Mouse (Mus musculus): ENCODE data around the gene Nudt2.
"Not testable (repeated sequence)": the region's sequence is repeated elsewhere in the genome, so short reads cannot be mapped to it uniquely, and the experiment has no call there.

The Nudt2 gene

GRCm38 (mm10) chr4:41464345-41465286 lies at the start of gene Nudt2, which contains the start of gene Kif24:
TSS of gene Nudt2 (plus strand) at chr4:41465151.
TSS of gene Kif24 (minus strand) at chr4:41464887.
- DNase-seq (ENCODE audit: low spot score), result peak; percentile 99

GRCm38 (mm10) chr4:41416966-41417365 lies 48.0 kb upstream of the Nudt2 start:
- no peak for DNase-seq (ENCODE audit: low spot score)

- DNase-seq (ENCODE audit: low spot score), result no peak
These were observed 26.0 kb upstream of the Nudt2 start for GRCm38 (mm10) chr4:41438931-41439330.

GRCm38 (mm10) chr4:41442790-41443302 lies 22.1 kb upstream of the Nudt2 start:
- no peak for DNase-seq (ENCODE audit: low spot score)

GRCm38 (mm10) chr4:41447595-41447994 lies 17.4 kb upstream of the Nudt2 start:
- no peak for DNase-seq (ENCODE audit: low spot score)

GRCm38 (mm10) chr4:41460690-41461089 lies 4.3 kb upstream of the Nudt2 start:
- no peak for DNase-seq (ENCODE audit: low spot score)

- DNase-seq (ENCODE audit: low spot score), result not testable (repeated sequence)
These were observed 1.8 kb upstream of the Nudt2 start for GRCm38 (mm10) chr4:41463051-41463738.

- no peak for DNase-seq (ENCODE audit: low spot score)
These were observed 325 bp downstream of the Nudt2 start for GRCm38 (mm10) chr4:41465287-41465665.

- DNase-seq (ENCODE audit: low spot score), result peak; percentile 65
These were observed 3.6 kb downstream of the Nudt2 start for GRCm38 (mm10) chr4:41468396-41469080.

GRCm38 (mm10) chr4:41469199-41469598 lies 4.2 kb downstream of the Nudt2 start:
- no peak for DNase-seq (ENCODE audit: low spot score)

DNA sequence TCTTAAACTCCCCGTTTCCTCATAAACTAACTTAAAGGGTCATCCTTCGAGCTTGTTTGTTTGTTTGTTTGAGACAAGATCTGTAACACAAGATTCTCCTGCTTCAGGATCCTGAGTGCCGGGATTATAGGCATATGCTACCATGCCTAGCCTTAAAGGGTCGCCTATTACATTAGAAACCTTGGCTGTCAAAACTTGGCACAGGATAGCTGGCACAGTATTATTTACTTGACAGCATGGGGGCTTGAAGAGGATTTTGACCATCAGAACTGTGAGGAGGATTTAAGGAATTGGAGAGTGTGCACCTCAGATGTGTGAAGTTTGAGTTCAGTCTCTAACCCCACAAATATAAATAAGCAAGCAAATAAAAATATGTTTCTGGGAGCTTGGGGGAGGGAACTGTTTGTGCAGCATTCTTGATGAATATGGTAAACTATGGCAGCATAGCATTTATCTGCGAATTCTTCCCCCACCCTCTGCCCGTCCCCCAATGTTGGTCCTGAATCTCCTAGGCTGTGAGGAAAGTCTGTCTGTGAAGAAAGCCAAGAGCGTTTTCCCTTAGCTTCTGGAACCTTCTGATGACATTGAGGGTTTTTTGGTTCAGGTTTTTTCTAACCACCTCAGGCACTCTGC lies 5.2 kb downstream of the Nudt2 start:
- DNase-seq (ENCODE audit: low spot score), result no peak

DNA sequence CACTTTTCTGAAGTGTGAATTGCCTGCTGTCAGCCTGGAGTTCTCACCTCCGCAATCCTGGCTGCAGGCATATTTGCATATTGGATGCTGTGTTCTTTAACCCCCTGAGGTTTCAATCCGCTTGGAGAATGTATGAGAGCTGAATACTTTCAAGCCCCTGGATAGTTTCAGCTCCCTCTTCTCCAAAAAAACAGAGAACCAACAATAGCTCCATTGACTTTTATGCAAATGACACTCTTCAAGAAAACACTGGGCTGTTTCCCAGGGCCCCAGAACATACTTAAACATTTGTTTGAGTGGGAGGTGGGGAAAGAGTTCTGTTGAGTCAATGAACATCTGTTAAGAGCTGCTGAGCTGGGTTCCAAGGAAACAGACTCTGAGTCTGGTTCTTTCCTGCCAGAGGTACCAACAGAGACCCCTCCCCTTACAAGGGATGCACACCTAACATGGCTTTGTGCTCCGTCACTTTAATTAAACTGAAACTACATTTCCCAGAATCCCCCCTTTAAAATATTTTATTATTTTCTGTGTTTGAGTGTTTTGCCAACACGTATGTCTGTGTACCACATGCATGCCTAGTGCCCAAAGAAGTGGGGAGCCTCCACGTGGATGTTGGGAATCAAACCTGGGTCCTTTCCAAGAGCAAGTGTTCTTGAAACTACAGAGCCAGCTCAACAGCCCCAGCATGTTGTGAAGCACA lies 5.9 kb downstream of the Nudt2 start:
- peak; percentile 53 for DNase-seq (ENCODE audit: low spot score)

- DNase-seq (ENCODE audit: low spot score), result no peak
These were observed 6.4 kb downstream of the Nudt2 start for GRCm38 (mm10) chr4:41471384-41471689.

- no peak for DNase-seq (ENCODE audit: low spot score)
These were observed 12.8 kb downstream of the Nudt2 start for GRCm38 (mm10) chr4:41477648-41478160.

DNA sequence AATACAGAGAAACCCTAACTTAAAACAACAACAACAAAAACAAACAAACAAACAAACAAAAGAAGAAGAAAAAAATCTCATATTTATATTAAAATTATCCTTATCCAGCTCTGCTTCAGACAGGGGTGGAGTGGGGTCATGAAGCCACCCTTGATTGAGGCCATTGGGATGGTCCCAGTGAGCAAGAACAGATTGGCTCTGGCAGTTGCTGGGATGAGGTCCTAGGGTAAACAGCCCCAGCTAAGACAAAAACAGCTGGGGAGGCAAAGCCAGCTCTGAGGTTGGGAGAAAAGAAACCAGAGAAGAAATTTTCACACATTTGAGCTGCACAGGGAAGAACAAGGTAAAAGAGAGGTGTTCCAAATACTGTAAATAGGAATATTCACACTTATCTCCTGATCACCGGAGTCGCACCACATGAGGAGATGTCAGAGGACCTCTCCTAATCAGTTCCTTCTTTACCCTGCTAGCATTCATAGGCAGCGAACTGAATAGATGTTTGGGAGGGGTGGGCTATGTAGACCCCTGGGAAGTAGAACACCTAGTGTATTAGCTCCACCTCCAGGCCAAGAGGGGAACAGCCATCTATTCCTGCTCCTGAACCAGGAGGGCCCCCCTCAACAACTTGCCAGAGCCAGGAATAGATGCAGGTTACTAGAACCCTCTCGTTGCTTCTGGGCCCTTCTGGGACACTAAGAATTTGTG lies 14.0 kb downstream of the Nudt2 start:
- DNase-seq (ENCODE audit: low spot score), result no peak

DNA sequence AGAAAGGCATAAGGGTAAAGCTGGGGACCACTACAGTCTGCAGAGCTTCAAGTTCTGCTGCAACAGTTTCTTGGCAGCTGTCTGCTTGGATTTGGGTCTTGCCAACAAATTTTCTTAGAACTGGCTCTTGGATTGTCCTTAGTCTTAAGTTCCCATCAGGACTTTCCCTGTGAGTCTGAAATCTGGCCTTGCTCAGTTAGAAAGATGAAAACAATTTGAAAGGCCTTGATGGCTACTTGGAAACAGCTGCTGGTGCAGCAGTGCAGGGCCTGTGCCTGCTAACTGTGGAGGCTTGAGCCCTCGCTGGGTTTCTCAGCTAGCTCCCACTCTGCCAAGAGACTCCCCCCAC lies 14.5 kb downstream of the Nudt2 start:
- DNase-seq (ENCODE audit: low spot score), result no peak

- DNase-seq (ENCODE audit: low spot score), result no peak
These were observed 15.3 kb downstream of the Nudt2 start for GRCm38 (mm10) chr4:41480254-41480653.

DNA sequence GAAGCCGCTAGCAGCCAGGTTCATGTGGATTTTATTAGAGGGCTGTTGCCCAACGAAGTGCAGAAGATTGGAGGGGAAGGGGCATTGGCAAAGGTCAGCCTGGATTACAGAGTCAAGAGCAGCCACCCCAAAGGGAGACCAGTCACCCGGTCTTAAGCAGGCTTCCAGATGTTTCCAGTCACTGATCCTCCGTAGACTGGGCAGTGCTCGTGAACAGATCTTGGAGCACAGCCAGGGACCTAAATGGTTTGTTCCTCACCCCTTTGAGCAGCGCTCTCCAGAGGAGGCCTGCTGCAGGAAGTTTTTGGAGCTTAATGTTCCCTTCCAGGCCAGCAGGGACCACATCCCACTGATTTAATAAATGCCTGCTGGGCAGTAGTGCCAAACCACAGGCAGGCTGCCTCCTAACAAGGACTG lies 16.7 kb downstream of the Nudt2 start:
- DNase-seq (ENCODE audit: low spot score), result peak; percentile 44

- DNase-seq (ENCODE audit: low spot score), result no peak
These were observed 28.0 kb downstream of the Nudt2 start for GRCm38 (mm10) chr4:41492951-41493350.

GRCm38 (mm10) chr4:41493464-41494116 lies 28.6 kb downstream of the Nudt2 start:
- no peak for DNase-seq (ENCODE audit: low spot score)
